Mouse (Mus musculus): Measurements from ENCODE around the gene Bhlhe40. TPM values are rescaled to one million over a fixed set of nuclear protein-coding genes. Genes with fewer than 3 reads are reported as not detected.

Bhlhe40 gene
- total RNA-seq, 2 experiments from 2014 or later = 48.8 to 62.5 TPM

GRCm38 (mm10) chr6:108685758-108686355 is 25.4 kb downstream of the Bhlhe40 start:
- no peak for DNase-seq
- intact Hi-C loops (cut with DNase I) = no loop called here

DNA sequence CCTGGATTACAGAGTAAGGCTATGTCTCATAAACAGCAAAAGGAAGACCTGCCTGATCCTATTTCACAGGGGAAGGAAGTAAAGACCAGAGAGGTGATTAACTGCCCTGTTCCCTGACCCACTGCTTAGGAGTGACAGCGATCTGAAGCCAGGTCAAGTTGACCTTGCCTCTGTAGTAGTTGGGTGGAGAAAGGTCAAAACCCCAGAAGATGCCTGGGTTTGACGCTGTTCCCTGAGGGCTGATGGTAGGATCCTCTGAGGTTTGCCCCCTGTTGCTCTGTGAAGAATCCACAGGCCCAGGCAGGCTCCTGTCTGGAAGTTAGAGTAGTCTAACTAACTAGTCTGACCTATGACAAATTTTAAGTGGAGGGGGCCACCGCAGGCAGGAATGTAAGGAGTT is 26.5 kb downstream of the Bhlhe40 start:
- intact Hi-C loops (cut with DNase I) = no loop called here
- no peak for DNase-seq

- no peak for DNase-seq
Measured at GRCm38 (mm10) chr6:108688344-108688743, 27.9 kb downstream of the Bhlhe40 start.

GRCm38 (mm10) chr6:108692986-108693385 is 32.6 kb downstream of the Bhlhe40 start:
- DNase-seq = no peak
- intact Hi-C loops (cut with DNase I) = no loop called here

More at GRCm38 (mm10) chr6:108688344-108688743, 27.9 kb downstream of the Bhlhe40 start:
- intact Hi-C loops (cut with DNase I) = no loop called here

DNA sequence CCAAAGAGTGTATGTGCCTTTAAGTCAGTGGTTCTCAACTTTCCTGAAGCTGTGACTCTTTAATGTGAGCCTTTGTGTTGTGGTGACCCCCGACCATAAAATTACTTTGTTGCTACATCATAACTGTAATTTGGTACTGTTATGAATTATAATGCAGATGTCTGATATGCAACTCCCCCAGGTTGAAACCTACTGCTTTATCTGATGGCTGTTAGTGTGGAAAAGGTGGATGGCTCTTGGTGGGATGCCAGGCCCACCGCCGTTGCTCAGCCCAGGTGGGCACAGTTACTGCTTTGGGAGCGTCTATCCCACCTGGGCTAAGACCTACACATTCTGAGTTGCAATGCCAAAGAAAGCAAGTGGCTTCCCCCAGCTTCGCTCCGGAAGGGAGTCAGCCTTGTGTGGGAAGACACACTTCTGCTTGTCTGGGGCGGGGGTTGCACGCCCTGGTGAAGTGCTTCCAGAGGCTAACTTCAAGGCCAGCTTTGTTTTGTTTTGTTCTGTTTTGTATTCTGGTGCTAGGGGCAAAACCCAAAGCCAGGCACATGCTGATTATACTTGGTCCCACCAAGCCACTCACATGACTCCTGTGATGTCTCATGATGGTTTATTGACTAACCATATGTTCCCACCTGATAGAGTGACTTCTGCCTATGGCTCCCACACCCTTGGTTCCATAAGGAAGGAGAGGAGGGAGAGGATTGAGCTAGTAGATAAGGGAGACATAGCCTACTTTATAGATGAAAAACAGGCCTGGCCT is 34.7 kb downstream of the Bhlhe40 start:
- intact Hi-C loops (cut with DNase I) = no loop called here
- no peak for DNase-seq

DNA sequence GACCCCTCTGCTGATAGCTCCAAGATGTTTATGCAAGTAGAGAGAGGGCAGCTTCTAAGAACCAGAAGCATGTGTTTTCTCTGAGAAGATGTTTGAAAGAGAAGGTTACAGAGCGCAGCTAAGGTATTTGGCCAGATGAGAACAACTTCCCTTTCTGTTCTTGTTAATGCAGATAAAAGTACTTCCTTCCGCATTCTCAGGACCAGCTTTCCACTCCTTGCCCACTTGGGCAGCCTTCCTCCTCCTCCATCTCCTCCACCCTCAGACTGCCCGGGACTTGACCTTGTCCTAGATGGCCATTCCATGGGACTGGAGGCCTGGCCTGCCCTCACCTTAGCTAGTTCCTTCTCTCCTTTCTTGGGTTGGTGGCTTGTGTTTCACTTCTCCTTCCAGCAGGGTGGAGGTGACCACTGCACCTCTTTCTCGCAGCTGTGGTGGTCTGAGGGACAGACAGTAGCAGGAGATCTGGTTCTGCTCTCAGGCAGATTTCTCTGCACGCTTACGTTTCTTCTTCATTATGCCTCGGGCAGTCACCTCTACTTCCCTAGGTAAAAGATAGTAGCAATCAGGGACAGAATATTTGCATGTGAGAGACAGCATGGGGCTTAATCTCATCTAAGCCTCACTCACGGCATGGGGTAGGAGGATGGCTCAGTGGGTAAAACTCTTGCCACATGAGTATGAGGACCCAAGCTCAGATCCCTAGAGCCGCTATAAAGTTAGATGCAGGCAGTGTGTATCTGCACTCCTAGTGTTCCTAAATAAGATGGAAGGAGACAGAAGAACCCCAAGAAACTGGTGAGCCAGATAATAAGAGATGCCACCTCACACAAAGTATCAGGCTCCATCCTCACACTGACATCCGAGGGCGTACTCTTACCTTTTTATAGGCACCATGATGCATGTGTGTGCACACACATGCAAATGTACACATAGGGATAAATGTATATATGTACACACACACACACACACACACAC is 35.7 kb downstream of the Bhlhe40 start:
- DNase-seq = no peak
- intact Hi-C loops (cut with DNase I) = loop anchor here (2.0 kb wide), 1 partner anchor 25 kb away; no protein-coding TSS in a partner anchor

GRCm38 (mm10) chr6:108696822-108697202 is 36.4 kb downstream of the Bhlhe40 start:
- intact Hi-C loops (cut with DNase I) = loop anchor here (2.0 kb wide), 1 partner anchor 26 kb away; no protein-coding TSS in a partner anchor
- DNase-seq = no peak

DNA sequence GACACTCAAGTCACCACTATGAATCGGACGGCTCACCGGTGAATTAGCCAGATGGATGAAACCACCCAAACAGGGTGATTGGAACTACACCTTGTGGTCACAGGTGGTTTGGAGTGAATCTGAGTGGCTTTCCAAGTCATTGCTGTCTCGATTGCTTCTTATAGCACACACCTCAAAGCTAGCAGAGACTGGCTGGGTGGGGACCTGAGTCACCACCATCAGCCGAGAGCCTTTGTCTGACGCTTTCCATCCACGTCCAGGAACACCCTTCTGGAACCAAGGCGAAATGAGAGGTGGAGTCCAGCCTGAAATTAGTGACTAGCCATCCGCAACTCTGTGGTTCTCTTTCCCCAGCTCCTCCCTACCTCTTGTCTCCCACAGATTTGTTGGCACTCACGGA is 36.9 kb downstream of the Bhlhe40 start:
- no peak for DNase-seq
- intact Hi-C loops (cut with DNase I) = loop anchor here (2.0 kb wide), 1 partner anchor 27 kb away; no protein-coding TSS in a partner anchor

GRCm38 (mm10) chr6:108698343-108698870 is 38.0 kb downstream of the Bhlhe40 start:
- no peak for DNase-seq
- intact Hi-C loops (cut with DNase I) = no loop called here

- no peak for DNase-seq
- intact Hi-C loops (cut with DNase I) = no loop called here
Measured at GRCm38 (mm10) chr6:108699679-108700078, 39.2 kb downstream of the Bhlhe40 start.

GRCm38 (mm10) chr6:108700638-108701343 is 40.4 kb downstream of the Bhlhe40 start:
- DNase-seq = no peak
- intact Hi-C loops (cut with DNase I) = no loop called here

GRCm38 (mm10) chr6:108702648-108703047 is 42.2 kb downstream of the Bhlhe40 start:
- intact Hi-C loops (cut with DNase I) = no loop called here
- no peak for DNase-seq

GRCm38 (mm10) chr6:108703085-108703484 is 42.7 kb downstream of the Bhlhe40 start:
- no peak for DNase-seq
- intact Hi-C loops (cut with DNase I) = no loop called here

DNA sequence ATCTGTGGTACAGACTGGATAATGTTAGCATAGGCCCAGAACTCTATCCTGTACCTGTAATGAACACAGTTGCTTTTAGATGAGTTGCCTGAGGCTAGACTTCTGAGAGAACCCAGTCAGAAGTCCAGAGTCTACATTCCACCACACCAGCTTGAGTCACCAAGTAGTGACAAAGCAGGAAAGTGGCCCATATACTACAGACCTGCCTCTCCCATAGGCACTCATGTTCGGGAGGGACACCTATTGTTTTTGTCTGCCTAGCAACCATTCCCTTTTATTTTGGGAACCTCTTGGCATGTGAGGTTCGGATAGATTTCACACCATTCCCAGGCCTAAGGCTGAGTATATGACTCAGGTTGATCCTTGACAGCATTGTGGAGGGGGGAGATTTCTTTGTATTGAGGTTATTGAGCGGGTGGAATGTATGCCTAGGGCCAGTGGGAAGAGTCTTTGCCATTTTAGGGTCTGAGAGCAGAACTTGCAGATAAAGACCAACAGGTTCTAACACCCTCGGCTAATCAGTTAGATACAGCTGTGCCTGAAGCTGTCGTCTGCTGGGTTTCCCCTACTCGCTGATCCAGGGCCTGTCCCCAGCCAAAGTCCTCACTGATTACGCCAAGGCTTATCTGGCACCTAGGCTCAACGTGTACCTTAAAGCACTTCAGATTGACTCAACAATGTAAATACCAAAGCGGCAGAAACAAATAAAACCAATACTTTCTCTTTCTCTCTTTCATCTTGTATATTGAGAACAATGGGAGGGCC is 44.1 kb downstream of the Bhlhe40 start:
- intact Hi-C loops (cut with DNase I) = loop anchor here (5.0 kb wide), 1 partner anchor 132 kb away; no protein-coding TSS in a partner anchor
- no peak for DNase-seq

DNA sequence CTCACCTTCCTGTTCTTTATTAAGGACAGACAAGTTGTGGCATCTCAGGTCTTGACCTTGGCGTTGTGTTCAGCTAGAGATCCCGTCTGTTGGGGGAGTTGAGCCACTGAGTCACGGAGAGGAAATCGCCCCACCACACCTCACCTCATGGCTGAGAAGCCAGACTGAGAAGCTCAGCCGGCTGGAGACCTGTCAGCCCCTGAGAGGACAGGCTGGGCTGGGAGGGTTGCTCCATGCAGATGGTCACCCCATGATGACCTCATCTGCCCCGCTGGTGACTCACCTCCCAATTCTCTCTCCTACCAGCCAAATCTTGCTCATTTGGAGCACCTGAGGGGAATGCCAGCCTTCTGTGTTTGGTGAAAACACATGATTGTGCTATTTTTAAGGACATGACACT is 45.5 kb downstream of the Bhlhe40 start:
- intact Hi-C loops (cut with DNase I) = loop anchor here (5.0 kb wide), 1 partner anchor 134 kb away; no protein-coding TSS in a partner anchor
- no peak for DNase-seq

DNA sequence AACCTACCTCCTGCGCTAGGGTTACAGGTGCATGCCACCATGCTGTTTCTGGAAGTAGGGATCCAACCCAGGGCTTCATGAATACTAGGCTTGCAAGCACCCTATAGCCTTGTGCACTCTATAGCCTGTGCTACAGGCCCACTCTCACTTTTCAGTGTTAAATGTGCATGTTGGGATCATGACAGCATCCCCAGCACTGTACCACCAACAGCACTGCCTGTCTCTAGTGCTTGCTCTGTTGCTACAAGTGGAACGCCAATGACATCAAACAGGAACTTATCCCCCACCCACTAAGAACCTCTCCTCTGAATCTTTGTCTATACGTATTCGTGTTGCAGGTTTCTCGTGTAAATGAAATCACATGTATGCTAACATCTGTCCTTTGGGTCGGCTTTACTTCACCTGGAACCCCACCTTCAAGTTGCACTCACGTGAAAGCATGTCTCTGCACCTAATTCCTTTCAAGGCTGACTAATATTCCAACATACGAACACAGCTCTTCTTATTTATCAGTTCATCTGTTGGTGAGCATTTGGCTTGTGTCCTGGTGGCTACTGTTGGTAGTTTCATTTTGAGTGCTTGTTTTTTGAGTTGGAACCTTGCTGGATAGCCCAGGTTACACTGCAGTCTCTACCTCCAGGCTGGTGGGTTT is 46.7 kb downstream of the Bhlhe40 start:
- intact Hi-C loops (cut with DNase I) = loop anchor here (5.0 kb wide), 1 partner anchor 135 kb away; no protein-coding TSS in a partner anchor

GRCm38 (mm10) chr6:108709131-108709470 is 48.7 kb downstream of the Bhlhe40 start:
- intact Hi-C loops (cut with DNase I) = loop anchor here (2.0 to 5.0 kb wide), 2 partner anchors 48 to 137 kb away; partner anchors contain the start of gene Bhlhe40
- no peak for DNase-seq

More for the DNA sequence above, 46.7 kb downstream of the Bhlhe40 start:
- DNase-seq = no peak

Measured in heart, postnatal 14 days (tissue).